Mouse (Mus musculus) lung, adult 10 weeks (tissue): ENCODE data around the gene Hspa1b. TPM values are rescaled to one million over a fixed set of nuclear protein-coding genes. Genes with fewer than 3 reads are reported as not detected.

Source experiments
- polyA plus RNA-seq: library from polyadenylated mRNA; stranded (reverse); fragments of 350-450 nt; fragmentation: Illumina TruSeq; extraction: RNeasy Lipid Tissue Mini Kit (QIAGEN cat#74804); gene quantifications from one replicate; pipeline ENCODE4 v1.2.3, GENCODE M21; 2014; ENCODE audit warnings: low read depth, low replicate concordance; ENCODE audit not compliant: insufficient read depth

Hspa1b gene
- 18.0 TPM for polyA plus RNA-seq

DNA sequence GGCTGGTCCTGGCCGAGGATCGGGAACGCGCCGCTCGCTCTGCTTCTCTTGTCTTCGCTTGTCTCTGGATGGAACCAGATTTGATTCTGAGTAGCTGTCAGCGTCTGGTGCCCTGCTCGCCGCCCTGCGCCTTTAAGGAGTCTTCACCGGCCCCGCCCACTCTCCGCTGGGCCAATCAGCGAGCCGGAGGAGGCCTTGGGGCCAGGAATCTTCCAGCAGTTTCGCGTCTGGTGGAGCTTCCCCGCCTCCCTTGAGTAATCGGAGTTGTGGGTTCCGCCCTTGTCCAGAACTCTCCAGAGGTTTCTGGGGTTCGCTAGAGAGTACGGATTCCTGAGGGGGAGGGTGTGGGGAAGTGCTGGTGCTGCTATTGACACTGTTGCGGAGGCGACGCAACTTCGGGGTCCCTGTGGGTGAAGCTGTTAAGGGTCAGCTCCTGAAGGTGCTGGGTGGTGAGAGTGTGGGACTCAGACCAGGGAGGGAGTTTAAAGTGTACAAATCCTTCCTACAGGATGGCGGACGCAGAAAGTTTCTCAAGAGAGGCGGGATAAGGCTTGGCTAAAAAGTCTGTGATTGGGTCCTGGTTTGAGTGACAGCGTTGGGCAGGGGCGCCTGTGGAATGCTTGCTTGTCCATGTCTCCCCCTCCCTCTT, at the start of gene Hspa1b:
Gene Hspa1b (minus strand): TSS at position 109 of the 649 bp plus-strand sequence.

GRCm38 (mm10) chr17:35000717-35001451, 41.8 kb upstream of the Hspa1b start, which contains the start of gene Vars:
Gene Vars (plus strand): TSS chr17:35000987.

DNA sequence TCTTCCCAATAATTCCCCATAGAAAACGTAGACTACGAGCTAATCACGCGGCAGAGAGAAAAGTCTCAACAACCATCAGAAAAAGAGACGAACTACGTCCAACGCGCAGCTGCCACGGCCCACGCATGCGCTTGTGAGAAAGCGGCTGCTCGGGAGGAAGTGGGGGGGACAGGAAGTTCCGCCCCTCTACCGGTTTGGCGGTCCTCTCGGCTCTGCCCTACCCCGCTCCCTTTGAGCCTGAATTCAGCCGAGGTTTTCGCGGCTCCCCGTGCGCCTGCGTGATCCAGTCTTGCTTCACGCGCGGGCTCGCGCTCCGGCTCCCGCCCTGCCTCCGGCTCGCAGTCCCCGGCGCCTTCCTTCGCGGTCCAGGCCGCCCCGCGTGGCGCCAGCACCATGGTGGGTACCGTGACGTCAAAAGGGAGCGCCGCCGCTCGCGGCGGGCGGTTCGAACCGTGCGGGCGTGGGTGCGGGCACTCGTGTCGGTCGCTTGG, 22.7 kb upstream of the Hspa1b start, which contains the start of gene Lsm2:
Gene Lsm2 (plus strand): TSS at position 173 of the 491 bp plus-strand sequence.

DNA sequence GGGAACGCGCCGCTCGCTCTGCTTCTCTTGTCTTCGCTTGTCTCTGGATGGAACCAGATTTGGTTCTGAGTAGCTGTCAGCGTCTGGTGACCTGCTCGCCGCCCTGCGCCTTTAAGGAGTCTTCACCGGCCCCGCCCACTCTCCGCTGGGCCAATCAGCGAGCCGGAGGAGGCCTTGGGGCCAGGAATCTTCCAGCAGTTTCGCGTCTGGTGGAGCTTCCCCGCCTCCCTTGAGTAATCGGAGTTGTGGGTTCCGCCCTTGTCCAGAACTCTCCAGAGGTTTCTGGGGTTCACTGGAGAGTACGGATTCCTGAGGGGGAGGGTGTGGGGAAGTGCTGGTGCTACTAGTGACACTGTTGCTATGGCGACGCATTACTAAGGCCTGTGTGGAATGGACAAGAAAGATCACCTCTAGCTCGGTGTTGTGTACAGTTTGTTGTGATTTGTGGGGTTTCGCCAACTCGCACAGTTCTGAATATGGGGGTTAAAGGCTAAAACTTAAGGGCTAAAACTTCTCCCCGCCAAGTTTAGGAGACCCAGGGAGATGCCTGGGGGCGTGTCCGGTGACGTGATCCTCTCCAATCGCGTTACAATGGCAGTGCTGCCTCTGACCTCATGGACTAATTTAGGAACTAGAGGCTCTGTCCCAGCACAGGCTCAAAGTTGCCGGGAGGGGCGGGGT, 13.2 kb upstream of the Hspa1b start, which contains the start of the genes Hspa1a and Hspa1l:
Gene Hspa1a (minus strand): TSS at position 88 of the 681 bp plus-strand sequence.
Gene Hspa1l (plus strand): TSS at position 635 of the 681 bp plus-strand sequence.

GRCm38 (mm10) chr17:34969822-34970221, 10.8 kb upstream of the Hspa1b start, which contains the start of gene Gm20481:
Gene Gm20481 (plus strand): TSS chr17:34969912.

DNA sequence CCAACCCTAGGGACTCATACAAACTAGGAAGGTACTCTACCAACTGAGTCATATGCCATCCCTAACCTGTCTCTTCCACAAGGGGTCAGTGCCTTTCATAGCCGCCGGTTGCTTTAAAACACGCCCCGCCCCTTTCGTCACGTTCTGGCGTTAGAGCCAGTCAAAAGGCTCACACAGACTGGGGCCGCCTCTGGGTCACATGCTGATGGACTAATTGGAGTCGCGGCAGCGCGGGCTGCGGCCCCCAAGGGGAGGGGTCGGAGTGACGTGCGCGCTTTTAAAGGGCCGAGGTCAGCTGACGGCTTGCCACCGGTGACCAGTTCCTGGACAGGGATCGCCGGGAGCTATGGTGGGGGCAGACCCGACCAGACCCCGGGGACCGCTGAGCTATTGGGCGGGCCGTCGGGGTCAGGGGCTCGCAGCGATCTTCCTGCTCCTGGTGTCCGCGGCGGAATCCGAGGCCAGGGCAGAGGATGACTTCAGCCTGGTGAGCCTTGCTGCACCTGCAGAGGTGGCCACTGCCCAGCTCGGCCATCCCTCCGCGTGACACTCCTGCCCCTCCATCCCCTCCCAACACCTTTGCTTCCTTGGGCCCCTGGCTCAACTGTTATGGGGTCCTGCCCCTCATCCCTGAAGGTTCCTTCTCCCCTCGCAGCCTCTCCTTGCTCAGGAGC, 27.8 kb downstream of the Hspa1b start, which contains the start of gene Neu1:
Gene Neu1 (plus strand): TSS at position 193 of the 674 bp plus-strand sequence.

GRCm38 (mm10) chr17:34913930-34914665, 44.9 kb downstream of the Hspa1b start, which contains the start of gene Slc44a4:
Gene Slc44a4 (plus strand): TSS chr17:34914466.

Other genes with a start within 250 kb of the Hspa1b start
- 122 TPM for gene C4b, start 215.4 kb downstream of the Hspa1b start, polyA plus RNA-seq
- not detected for gene Cyp21a1, start 154.7 kb downstream of the Hspa1b start, polyA plus RNA-seq
- 27.3 TPM for gene Stk19, start 122.3 kb downstream of the Hspa1b start, polyA plus RNA-seq
- 27.5 TPM for gene Dxo, start 122.2 kb downstream of the Hspa1b start, polyA plus RNA-seq
- 19.3 TPM for gene Skiv2l, start 109.0 kb downstream of the Hspa1b start, polyA plus RNA-seq
- gene Nelfe, start 108.8 kb downstream of the Hspa1b start, polyA plus RNA-seq = 30.3 TPM
- gene Cfb, start 96.7 kb downstream of the Hspa1b start, polyA plus RNA-seq = 38.7 TPM
- gene Zbtb12, start 79.8 kb downstream of the Hspa1b start, polyA plus RNA-seq = 4.5 TPM
- gene Gm20547, start 77.2 kb downstream of the Hspa1b start, polyA plus RNA-seq = not detected
- gene C2, start 61.0 kb downstream of the Hspa1b start, polyA plus RNA-seq = 24.6 TPM
- 39.7 TPM for gene Ehmt2, start 60.8 kb downstream of the Hspa1b start, polyA plus RNA-seq
- gene Slc44a4, start 44.8 kb downstream of the Hspa1b start, polyA plus RNA-seq = 9.2 TPM
- 22.0 TPM for gene Neu1, start 28.0 kb downstream of the Hspa1b start, polyA plus RNA-seq
- not detected for gene Gm20481, start 10.7 kb upstream of the Hspa1b start, polyA plus RNA-seq
- gene Hspa1a, start 12.9 kb upstream of the Hspa1b start, polyA plus RNA-seq = 15.5 TPM
- 1.2 TPM for gene Hspa1l, start 13.5 kb upstream of the Hspa1b start, polyA plus RNA-seq
- gene Lsm2, start 22.6 kb upstream of the Hspa1b start, polyA plus RNA-seq = 34.0 TPM
- 25.7 TPM for gene Vars, start 41.7 kb upstream of the Hspa1b start, polyA plus RNA-seq
- gene Vwa7, start 57.3 kb upstream of the Hspa1b start, polyA plus RNA-seq = 0.74 TPM
- gene Sapcd1, start 68.8 kb upstream of the Hspa1b start, polyA plus RNA-seq = 1.3 TPM
- 3.1 TPM for gene Msh5, start 87.5 kb upstream of the Hspa1b start, polyA plus RNA-seq
- gene Clic1, start 90.7 kb upstream of the Hspa1b start, polyA plus RNA-seq = 242 TPM
- 99.2 TPM for gene Ddah2, start 99.8 kb upstream of the Hspa1b start, polyA plus RNA-seq
- 2.4 TPM for gene Ly6g6c, start 106.2 kb upstream of the Hspa1b start, polyA plus RNA-seq
- 0.84 TPM for gene Mpig6b, start 106.9 kb upstream of the Hspa1b start, polyA plus RNA-seq
- gene Ly6g6e, start 117.7 kb upstream of the Hspa1b start, polyA plus RNA-seq = 1.4 TPM
- gene Ly6g6d, start 118.8 kb upstream of the Hspa1b start, polyA plus RNA-seq = 13.1 TPM
- not detected for gene Ly6g6f, start 126.4 kb upstream of the Hspa1b start, polyA plus RNA-seq
- gene Abhd16a, start 130.0 kb upstream of the Hspa1b start, polyA plus RNA-seq = 72.3 TPM
- not detected for gene Ly6g5c, start 149.0 kb upstream of the Hspa1b start, polyA plus RNA-seq
- gene Ly6g5b, start 156.2 kb upstream of the Hspa1b start, polyA plus RNA-seq = 0.55 TPM
- gene Gpank1, start 162.2 kb upstream of the Hspa1b start, polyA plus RNA-seq = 23.7 TPM
- gene Csnk2b, start 162.8 kb upstream of the Hspa1b start, polyA plus RNA-seq = 116 TPM
- 11.1 TPM for gene D17H6S53E, start 167.1 kb upstream of the Hspa1b start, polyA plus RNA-seq
- not detected for gene Apom, start 172.8 kb upstream of the Hspa1b start, polyA plus RNA-seq
- gene Bag6, start 175.9 kb upstream of the Hspa1b start, polyA plus RNA-seq = 66.8 TPM
- 149 TPM for gene Prrc2a, start 205.7 kb upstream of the Hspa1b start, polyA plus RNA-seq
- gene Aif1, start 216.8 kb upstream of the Hspa1b start, polyA plus RNA-seq = 14.2 TPM
- 56.7 TPM for gene Lst1, start 229.2 kb upstream of the Hspa1b start, polyA plus RNA-seq
- 46.6 TPM for gene Ltb, start 235.2 kb upstream of the Hspa1b start, polyA plus RNA-seq
- 1.2 TPM for gene Tnf, start 242.8 kb upstream of the Hspa1b start, polyA plus RNA-seq
- gene Lta, start 246.1 kb upstream of the Hspa1b start, polyA plus RNA-seq = 0.62 TPM